Mouse (Mus musculus): ENCODE results near the gene Rnd1. TPM values are rescaled to one million over a fixed set of nuclear protein-coding genes. Genes with fewer than 3 reads are reported as not detected.
A peak's percentile ranks its signal among the peaks of the same experiment; 100 is the strongest.

The Rnd1 gene
- polyA plus RNA-seq, 1 experiment from 2014 or later, result 5.2 TPM

DNA sequence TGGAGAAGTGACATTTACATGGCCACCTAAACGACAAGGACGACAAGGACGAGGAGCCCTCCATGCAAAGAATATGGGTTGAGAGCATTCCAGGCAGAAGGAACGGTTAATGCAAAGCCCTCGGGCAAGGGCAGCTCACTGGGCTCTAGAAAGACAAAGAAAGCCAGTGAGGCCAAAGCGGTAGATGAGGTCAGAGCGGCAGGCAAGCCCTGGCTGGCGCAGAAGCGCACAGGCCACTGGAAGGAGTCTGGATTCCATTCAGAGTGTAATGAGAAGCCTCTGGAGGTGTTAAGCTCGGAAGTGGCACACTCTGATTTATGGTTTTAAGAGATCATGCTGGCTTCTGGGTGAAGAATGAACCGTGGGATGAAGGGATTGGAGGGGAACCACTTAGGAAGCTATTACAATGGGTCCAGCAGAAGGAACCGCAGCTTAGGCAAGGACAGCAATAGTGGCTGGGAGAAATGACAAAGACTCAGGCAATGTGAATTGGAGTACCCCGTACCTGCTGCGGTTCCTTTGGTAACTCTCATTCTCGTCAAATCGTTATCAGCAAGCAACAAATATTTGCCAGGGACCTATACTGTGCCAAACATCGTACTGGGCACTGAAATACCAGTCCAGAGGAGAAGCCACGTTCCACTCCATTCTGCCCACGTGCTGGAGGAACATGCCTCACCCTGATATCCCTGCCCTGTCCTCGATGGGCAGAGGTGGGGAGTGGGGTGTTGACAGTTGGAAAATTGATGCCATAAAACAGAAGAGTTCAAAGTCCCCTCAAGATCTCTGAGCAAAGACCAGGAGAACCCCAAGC lies 60.7 kb downstream of the Rnd1 start:
- H3K27ac ChIP-seq (ENCODE audit: low read depth, low read length), result no peak overlapping the region
- H3K9me3 ChIP-seq (ENCODE audit: control insufficient read depth, low read length), result no peaks in the 10 kb centered on the region
- no peak for ATAC-seq (ENCODE audit: insufficient read depth, low FRiP score, low TSS enrichment)
- DNase-seq (ENCODE audit: low spot score), result no peak
- 31% methylated on average over 20 of the region's 20 CpGs for WGBS
- H3K36me3 ChIP-seq (ENCODE audit: control insufficient read depth, insufficient read depth, low read length), result no peaks in the 10 kb centered on the region
- H3K4me1 ChIP-seq (ENCODE audit: control insufficient read depth, insufficient read depth, low read length), result no peaks in the 10 kb centered on the region
- 0 out of 2 replicates have a peak overlapping the region, but pooled peaks have one; percentile 2 for H3K4me3 ChIP-seq (ENCODE audit: low read depth, low read length)
- H3K27me3 ChIP-seq (ENCODE audit: control insufficient read depth, insufficient read depth, low read length), result no peaks in the 10 kb centered on the region
- H3K4me2 ChIP-seq (ENCODE audit: low read depth), result peak overlapping the region; percentile 26
- H3K9ac ChIP-seq (ENCODE audit: low read length), result no peak overlapping the region

DNA sequence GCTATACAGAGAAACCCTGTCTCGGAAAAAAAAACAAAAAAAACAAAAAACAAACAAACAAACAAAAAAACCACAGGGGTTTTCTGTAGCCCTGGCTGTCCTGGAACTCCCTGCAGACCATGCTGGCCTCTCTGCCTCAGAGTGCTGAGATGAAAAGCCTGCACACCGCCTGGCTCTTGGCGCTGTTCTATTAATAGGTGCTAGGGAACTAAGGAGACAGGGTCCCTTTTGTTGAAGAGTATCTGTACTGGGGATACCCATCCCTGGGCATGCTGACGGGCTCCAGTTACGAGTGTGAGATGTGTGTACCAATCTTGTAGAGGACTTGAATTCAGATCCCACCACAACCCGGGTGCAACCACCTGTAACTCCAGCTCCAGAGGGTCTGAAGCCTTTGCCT lies 61.5 kb downstream of the Rnd1 start:
- Histone ChIP-seq H3K27ac (ENCODE audit: low read depth, low read length) (no peak overlapping the region), H3K4me3 (ENCODE audit: low read depth, low read length) (no peak overlapping the region), H3K4me1 (ENCODE audit: control insufficient read depth, insufficient read depth, low read length) (no peaks in the 10 kb centered on the region), H3K9ac (ENCODE audit: low read length) (no peak overlapping the region), H3K4me2 (ENCODE audit: low read depth) (no peak overlapping the region), H3K36me3 (ENCODE audit: control insufficient read depth, insufficient read depth, low read length) (no peaks in the 10 kb centered on the region), H3K9me3 (ENCODE audit: control insufficient read depth, low read length) (no peaks in the 10 kb centered on the region), H3K27me3 (ENCODE audit: control insufficient read depth, insufficient read depth, low read length) (no peaks in the 10 kb centered on the region)
- ATAC-seq (ENCODE audit: insufficient read depth, low FRiP score, low TSS enrichment) (no peak), DNase-seq (ENCODE audit: low spot score) (no peak)
- 75% methylated on average over 6 of the region's 6 CpGs for WGBS

DNA sequence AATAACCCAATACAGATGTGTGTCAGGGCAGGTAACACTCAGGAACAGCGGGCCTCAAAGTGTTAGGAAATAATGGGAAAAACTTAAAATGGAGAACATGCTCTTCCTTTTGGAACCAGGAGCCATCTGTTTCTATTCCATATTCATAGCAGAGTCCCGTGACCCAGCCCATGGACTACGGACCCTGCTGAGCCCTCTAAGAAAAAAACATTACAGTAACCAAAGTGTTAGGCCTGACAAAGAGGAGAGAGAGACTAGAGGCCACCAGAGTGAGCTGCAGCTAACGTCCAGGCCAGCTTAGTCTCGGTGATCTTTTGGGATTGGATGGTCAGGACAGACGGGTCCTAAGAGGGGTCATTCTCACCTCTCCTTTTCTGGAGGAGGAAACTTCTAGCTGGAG lies 62.3 kb downstream of the Rnd1 start:
- no peak overlapping the region for H3K4me2 ChIP-seq (ENCODE audit: low read depth)
- H3K9ac ChIP-seq (ENCODE audit: low read length), result no peak overlapping the region
- H3K4me3 ChIP-seq (ENCODE audit: low read depth, low read length), result no peak overlapping the region

DNA sequence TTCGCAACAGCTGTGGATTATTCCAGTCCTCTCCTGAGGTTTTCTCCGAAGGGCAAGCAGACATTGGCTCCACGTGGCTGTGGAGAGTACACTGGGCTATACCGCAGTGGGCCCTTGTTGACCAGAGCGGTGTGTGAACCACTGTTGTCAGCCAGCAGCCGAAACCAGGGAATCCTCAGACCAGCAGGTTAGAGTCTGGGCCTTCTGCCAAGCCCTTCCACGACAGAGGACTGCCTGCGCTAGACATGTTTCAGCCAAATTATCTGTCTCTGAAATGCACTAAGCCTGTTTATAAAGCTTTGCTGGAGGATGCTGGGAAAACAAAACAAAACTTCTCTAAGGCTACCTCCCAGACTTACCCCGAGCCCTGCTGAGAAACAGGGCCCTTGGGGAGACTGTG lies 62.7 kb downstream of the Rnd1 start:
- 79% methylated on average over 9 of the region's 9 CpGs for WGBS
- ATAC-seq (ENCODE audit: insufficient read depth, low FRiP score, low TSS enrichment), result no peak

More for the DNA sequence above, 62.3 kb downstream of the Rnd1 start:
- peaks cover 1% of the 10 kb centered on the region; the same call in 1 of the 2 replicates for H3K4me1 ChIP-seq (ENCODE audit: control insufficient read depth, insufficient read depth, low read length)
- H3K36me3 ChIP-seq (ENCODE audit: control insufficient read depth, insufficient read depth, low read length), result no peaks in the 10 kb centered on the region
- H3K27ac ChIP-seq (ENCODE audit: low read depth, low read length), result no peak overlapping the region
- H3K9me3 ChIP-seq (ENCODE audit: control insufficient read depth, low read length), result no peaks in the 10 kb centered on the region
- no peaks in the 10 kb centered on the region for H3K27me3 ChIP-seq (ENCODE audit: control insufficient read depth, insufficient read depth, low read length)
- WGBS, result 47% methylated on average over 6 of the region's 6 CpGs
- no peak for ATAC-seq (ENCODE audit: insufficient read depth, low FRiP score, low TSS enrichment)
- no peak for DNase-seq (ENCODE audit: low spot score)

More for the DNA sequence above, 62.7 kb downstream of the Rnd1 start:
- Histone ChIP-seq H3K27ac (ENCODE audit: low read depth, low read length) (no peak overlapping the region), H3K9ac (ENCODE audit: low read length) (no peak overlapping the region), H3K27me3 (ENCODE audit: control insufficient read depth, insufficient read depth, low read length) (no peaks in the 10 kb centered on the region), H3K4me2 (ENCODE audit: low read depth) (no peak overlapping the region), H3K4me3 (ENCODE audit: low read depth, low read length) (no peak overlapping the region), H3K36me3 (ENCODE audit: control insufficient read depth, insufficient read depth, low read length) (no peaks in the 10 kb centered on the region), H3K4me1 (ENCODE audit: control insufficient read depth, insufficient read depth, low read length) (peaks cover 3% of the 10 kb centered on the region; the same call in 1 of the 2 replicates), H3K9me3 (ENCODE audit: control insufficient read depth, low read length) (no peaks in the 10 kb centered on the region)
- DNase-seq (ENCODE audit: low spot score), result no peak

Other genes with a start within 250 kb of the Rnd1 start
- not detected in 2 replicates for gene Olfr282, start 246.2 kb downstream of the Rnd1 start, polyA plus RNA-seq (2014; fragmentation: Nextera tagmentation; extraction: Ambion mirVana)
- gene Olfr281, start 224.9 kb downstream of the Rnd1 start, polyA plus RNA-seq (2014; fragmentation: Nextera tagmentation; extraction: Ambion mirVana), result not detected in 2 replicates
- not detected in 2 replicates for gene OR5BS1P, start 207.6 kb downstream of the Rnd1 start, polyA plus RNA-seq (2014; fragmentation: Nextera tagmentation; extraction: Ambion mirVana)
- gene Lalba, start 194.7 kb downstream of the Rnd1 start, polyA plus RNA-seq (2014; fragmentation: Nextera tagmentation; extraction: Ambion mirVana), result 0.45 TPM in 1 of 2 replicates, not detected in the other
- gene Olfr279, start 185.1 kb downstream of the Rnd1 start, polyA plus RNA-seq (2014; fragmentation: Nextera tagmentation; extraction: Ambion mirVana), result not detected in 2 replicates
- 142 and 143 TPM in 2 replicates for gene Kansl2, start 143.2 kb downstream of the Rnd1 start, polyA plus RNA-seq (2014; fragmentation: Nextera tagmentation; extraction: Ambion mirVana)
- 62.2 and 65.6 TPM in 2 replicates for gene Ccnt1, start 106.5 kb downstream of the Rnd1 start, polyA plus RNA-seq (2014; fragmentation: Nextera tagmentation; extraction: Ambion mirVana)
- gene 4930415O20Rik, start 106.5 kb downstream of the Rnd1 start, polyA plus RNA-seq (2014; fragmentation: Nextera tagmentation; extraction: Ambion mirVana), result not detected in 2 replicates
- gene Adcy6, start 67.4 kb downstream of the Rnd1 start, polyA plus RNA-seq (2014; fragmentation: Nextera tagmentation; extraction: Ambion mirVana), result 11.4 and 12.7 TPM in 2 replicates
- gene Cacnb3, start 46.6 kb downstream of the Rnd1 start, polyA plus RNA-seq (2014; fragmentation: Nextera tagmentation; extraction: Ambion mirVana), result 57.4 and 58.4 TPM in 2 replicates
- gene Ddx23, start 14.6 kb downstream of the Rnd1 start, polyA plus RNA-seq (2014; fragmentation: Nextera tagmentation; extraction: Ambion mirVana), result 19.5 and 24.1 TPM in 2 replicates
- 0.70 and 0.96 TPM in 2 replicates for gene Ccdc65, start 30.7 kb upstream of the Rnd1 start, polyA plus RNA-seq (2014; fragmentation: Nextera tagmentation; extraction: Ambion mirVana)
- 12.1 and 12.6 TPM in 2 replicates for gene Fkbp11, start 50.7 kb upstream of the Rnd1 start, polyA plus RNA-seq (2014; fragmentation: Nextera tagmentation; extraction: Ambion mirVana)
- gene Arf3, start 85.8 kb upstream of the Rnd1 start, polyA plus RNA-seq (2014; fragmentation: Nextera tagmentation; extraction: Ambion mirVana), result 42.0 and 44.0 TPM in 2 replicates
- gene Wnt10b, start 100.7 kb upstream of the Rnd1 start, polyA plus RNA-seq (2014; fragmentation: Nextera tagmentation; extraction: Ambion mirVana), result 0.51 and 0.95 TPM in 2 replicates
- 11.8 and 12.9 TPM in 2 replicates for gene Wnt1, start 112.4 kb upstream of the Rnd1 start, polyA plus RNA-seq (2014; fragmentation: Nextera tagmentation; extraction: Ambion mirVana)
- 0.48 and 0.78 TPM in 2 replicates for gene Ddn, start 132.0 kb upstream of the Rnd1 start, polyA plus RNA-seq (2014; fragmentation: Nextera tagmentation; extraction: Ambion mirVana)
- 73.1 and 74.0 TPM in 2 replicates for gene Prkag1, start 154.1 kb upstream of the Rnd1 start, polyA plus RNA-seq (2014; fragmentation: Nextera tagmentation; extraction: Ambion mirVana)
- gene Kmt2d, start 193.7 kb upstream of the Rnd1 start, polyA plus RNA-seq (2014; fragmentation: Nextera tagmentation; extraction: Ambion mirVana), result 14.7 and 16.3 TPM in 2 replicates
- 18.9 and 19.8 TPM in 2 replicates for gene Rhebl1, start 217.1 kb upstream of the Rnd1 start, polyA plus RNA-seq (2014; fragmentation: Nextera tagmentation; extraction: Ambion mirVana)
- 0.44 and 2.3 TPM in 2 replicates for gene Dhh, start 221.1 kb upstream of the Rnd1 start, polyA plus RNA-seq (2014; fragmentation: Nextera tagmentation; extraction: Ambion mirVana)
- 7.1 and 8.9 TPM in 2 replicates for gene Lmbr1l, start 240.8 kb upstream of the Rnd1 start, polyA plus RNA-seq (2014; fragmentation: Nextera tagmentation; extraction: Ambion mirVana)